Mouse (Mus musculus) embryonic fibroblast, embryonic 13.5 days (primary cell): ENCODE results near the gene Rnf212b.

Experiments
- CTCF ChIP-seq: IDR thresholded peaks from 2 replicates; pipeline ENCODE4 v1.5.1; 2011; ENCODE audit warnings: mild to moderate bottlenecking, control low read depth, low read length, moderate library complexity, borderline replicate concordance; ENCODE audit not compliant: insufficient read depth
- POLR2A ChIP-seq: IDR thresholded peaks from 2 replicates; pipeline ENCODE4 v1.6.1; 2011; ENCODE audit warnings: low read depth, mild to moderate bottlenecking, control low read depth, low read length, moderate library complexity

DNA sequence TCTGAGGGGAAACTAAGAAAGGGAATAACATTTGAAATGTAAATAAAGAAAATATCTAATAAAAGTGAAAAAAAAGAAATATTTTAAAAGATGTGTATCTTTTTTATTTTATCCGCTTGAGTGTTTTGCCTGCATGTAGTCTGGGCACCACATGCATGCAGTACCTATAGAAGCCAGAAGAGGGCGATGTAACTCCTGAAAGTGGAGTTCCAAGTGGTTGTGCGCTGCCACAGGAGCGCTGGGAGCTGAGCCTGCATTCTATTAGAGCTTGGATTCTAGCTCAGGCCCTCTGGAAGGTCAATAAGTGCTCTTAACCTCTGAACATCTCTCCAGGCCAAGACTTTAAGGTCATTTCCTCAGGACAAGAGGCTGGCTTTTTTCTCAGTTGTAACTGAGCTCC, 26.7 kb upstream of the Rnf212b start:
- TF ChIP-seq CTCF (no peak), POLR2A (no peak)
